Mouse (Mus musculus): ENCODE results near the gene Mad2l1bp. TPM values are rescaled to one million over a fixed set of nuclear protein-coding genes. Genes with fewer than 3 reads are reported as not detected.

Gene Mad2l1bp
- polyA plus RNA-seq, 1 experiment = 26.8 TPM

DNA sequence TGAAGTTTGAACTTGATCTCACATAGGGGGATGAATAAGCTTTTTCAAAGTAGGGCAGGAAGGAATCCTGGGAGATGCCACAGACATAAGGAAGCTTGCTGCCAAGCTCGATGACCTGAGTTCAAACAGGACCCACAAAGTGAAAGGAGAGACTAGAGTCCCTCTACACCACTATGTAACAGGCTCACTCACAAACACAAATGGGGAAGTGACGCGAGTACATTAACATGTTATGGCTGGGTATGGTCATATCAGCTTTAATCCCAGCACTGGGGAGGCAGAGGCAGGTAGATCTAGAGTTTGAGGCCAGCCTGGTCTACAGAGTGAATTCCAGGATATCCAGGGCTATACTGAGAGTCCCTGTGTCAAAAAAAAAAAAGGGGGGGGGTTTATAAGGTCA, 983 bp upstream of the Mad2l1bp start:
- H3K79me2 ChIP-seq (ENCODE audit: control insufficient read depth, insufficient read depth) = peaks cover 24% of the 10 kb centered on the region
- no peaks in the 10 kb centered on the region for H3K36me3 ChIP-seq (ENCODE audit: control insufficient read depth, insufficient read depth)
- H3K4me3 ChIP-seq = no peak overlapping the region
- TF ChIP-seq REST (IDR thresholded peaks at IDR 0.05; ENCODE audit: insufficient read depth, insufficient read length) (no peak), CEBPB (IDR thresholded peaks at IDR 0.05; ENCODE audit: insufficient read depth, poor library complexity, severe bottlenecking) (no peak), TCF12 (IDR thresholded peaks at IDR 0.05; ENCODE audit: insufficient read depth, poor library complexity, severe bottlenecking) (no peak), MYOD1 (IDR thresholded peaks at IDR 0.05; ENCODE audit: control insufficient read depth in 1 of 3, insufficient read length in 2 of 3, low read depth in 2 of 3) (no peak), TCF3 (IDR thresholded peaks at IDR 0.05; ENCODE audit: insufficient read length, low read depth) (no peak)
- no peak overlapping the region for H3ac ChIP-seq (ENCODE audit: control insufficient read depth, insufficient read length)
- H3K27me3 ChIP-seq (ENCODE audit: control insufficient read depth, insufficient read depth, insufficient read length) = no peaks in the 10 kb centered on the region
- H3K4me2 ChIP-seq (ENCODE audit: low read depth) = no peak overlapping the region

DNA sequence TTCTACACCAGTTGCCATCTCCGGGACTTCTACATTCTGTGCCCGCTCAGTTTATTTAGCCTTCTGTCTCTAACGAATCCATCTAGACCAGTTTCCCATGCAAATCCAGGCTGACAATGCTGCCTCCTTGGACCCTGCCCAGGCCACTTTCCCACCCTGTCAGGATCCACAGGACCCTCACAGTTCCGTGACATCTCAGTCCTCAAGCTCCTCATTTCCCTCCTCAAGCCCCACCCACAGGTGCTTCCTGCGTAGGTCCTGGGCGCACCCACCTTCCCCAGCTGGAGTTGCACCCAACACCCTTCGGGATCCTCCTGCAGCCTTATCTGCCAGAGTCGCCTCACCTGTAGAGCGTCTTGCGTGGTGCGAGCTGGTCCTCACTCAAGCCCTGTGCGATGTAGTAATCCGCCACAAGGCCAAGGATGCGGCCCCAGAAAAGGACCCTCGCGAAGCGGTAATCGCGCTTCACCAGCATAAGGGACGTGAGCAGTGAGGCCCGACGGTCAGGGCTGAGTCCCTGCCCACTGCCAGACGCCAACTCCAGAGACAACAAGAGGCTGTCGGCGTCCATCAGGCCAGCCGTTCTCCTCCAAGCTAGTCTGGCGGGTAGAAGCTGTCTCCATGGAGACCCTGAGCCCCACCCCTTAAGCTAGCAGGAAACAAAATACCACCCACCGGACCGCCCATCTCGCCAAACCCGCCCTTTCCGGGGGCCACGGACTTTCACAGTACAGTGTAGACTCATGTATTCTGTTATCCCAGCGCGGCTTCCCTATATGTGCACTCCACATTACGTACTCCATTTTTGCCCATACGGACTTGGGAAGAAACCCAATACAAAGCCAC, 9.6 kb downstream of the Mad2l1bp start, which contains the start of gene Rsph9:
TSS of gene Rsph9 (minus strand) at position 639 of the 846 bp plus-strand sequence.
- H3K79me2 ChIP-seq (ENCODE audit: control insufficient read depth, insufficient read depth) = no peaks in the 10 kb centered on the region
- H3K4me2 ChIP-seq (ENCODE audit: low read depth) = peak within 1 kb of the TSS; percentile 78
- no peak within 1 kb of the TSS for H3ac ChIP-seq (ENCODE audit: control insufficient read depth, insufficient read length)
- no peaks in the 10 kb centered on the region for H3K27me3 ChIP-seq (ENCODE audit: control insufficient read depth, insufficient read depth, insufficient read length)
- no peak within 1 kb of the TSS for H3K4me3 ChIP-seq
- H3K36me3 ChIP-seq (ENCODE audit: control insufficient read depth, insufficient read depth) = peaks cover 16% of the 10 kb centered on the region
- TF ChIP-seq MAX (IDR thresholded peaks at IDR 0.05; ENCODE audit: low read depth) = no peak
- peak; percentile 20 for TF ChIP-seq POLR2AphosphoS2 (IDR thresholded peaks at IDR 0.05; ENCODE audit: insufficient read length, low read depth)
- TF ChIP-seq TCF12 (IDR thresholded peaks at IDR 0.05; ENCODE audit: insufficient read depth, poor library complexity, severe bottlenecking) = no peak
- TF ChIP-seq POLR2A (IDR thresholded peaks at IDR 0.05; ENCODE audit: insufficient read length, low read depth) = no peak
- TF ChIP-seq MYOG (IDR thresholded peaks at IDR 0.05; ENCODE audit: control insufficient read depth in 1 of 3, insufficient read depth in 1 of 3, insufficient read length in 2 of 3, low read depth in 2 of 3) = no peak
- no peak for TF ChIP-seq MYOD1 (IDR thresholded peaks at IDR 0.05; ENCODE audit: control insufficient read depth in 1 of 3, insufficient read length in 2 of 3, low read depth in 2 of 3)
- no peak for TF ChIP-seq E2F4 (IDR thresholded peaks at IDR 0.05; ENCODE audit: insufficient read depth)
- TF ChIP-seq TCF3 (IDR thresholded peaks at IDR 0.05; ENCODE audit: insufficient read length, low read depth) = no peak

GRCm38 (mm10) chr17:46139872-46140271, 13.5 kb downstream of the Mad2l1bp start:
- Histone ChIP-seq H3K27me3 (ENCODE audit: control insufficient read depth, insufficient read depth, insufficient read length) (no peaks in the 10 kb centered on the region), H3K4me3 (no peak overlapping the region), H3K36me3 (ENCODE audit: control insufficient read depth, insufficient read depth) (no peaks in the 10 kb centered on the region), H3K4me2 (ENCODE audit: low read depth) (no peak overlapping the region), H3ac (ENCODE audit: control insufficient read depth, insufficient read length) (no peak overlapping the region), H3K79me2 (ENCODE audit: control insufficient read depth, insufficient read depth) (no peaks in the 10 kb centered on the region)
- no peak for TF ChIP-seq REST (IDR thresholded peaks at IDR 0.05; ENCODE audit: insufficient read depth, insufficient read length)
- no peak for TF ChIP-seq MAX (IDR thresholded peaks at IDR 0.05; ENCODE audit: low read depth)

DNA sequence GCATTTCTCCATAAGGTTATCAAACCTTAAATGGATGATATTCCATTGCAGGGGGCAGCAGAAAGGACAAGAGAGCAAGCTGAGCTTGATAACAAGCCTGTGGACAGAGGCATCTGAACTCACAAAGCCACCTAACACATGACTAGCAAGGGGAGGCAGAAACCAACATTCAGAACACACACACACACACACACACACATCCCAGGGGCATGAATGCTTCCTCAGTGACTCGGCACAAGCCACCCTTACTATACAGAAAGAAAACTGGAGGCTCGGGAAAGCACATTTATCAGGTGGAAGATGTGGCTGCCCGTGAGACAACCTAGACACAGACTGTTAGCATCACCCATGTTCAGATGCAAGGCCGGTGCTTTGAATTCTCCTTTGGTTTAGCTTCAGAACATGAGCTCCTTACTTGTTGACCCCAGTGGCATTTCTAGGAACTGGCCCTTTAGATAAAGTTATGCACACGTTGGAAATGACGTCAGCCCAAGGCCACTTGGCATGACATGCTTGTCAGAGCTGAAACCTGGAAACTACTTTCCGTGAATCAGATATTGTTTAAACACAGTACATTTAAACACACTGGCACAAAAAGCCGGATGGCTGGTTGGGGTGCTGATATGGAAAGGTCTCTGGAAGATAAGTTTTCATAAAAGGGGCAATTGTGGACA, 14.7 kb downstream of the Mad2l1bp start:
- H3K79me2 ChIP-seq (ENCODE audit: control insufficient read depth, insufficient read depth) = no peaks in the 10 kb centered on the region
- H3K4me3 ChIP-seq = no peak overlapping the region
- H3K27me3 ChIP-seq (ENCODE audit: control insufficient read depth, insufficient read depth, insufficient read length) = no peaks in the 10 kb centered on the region
- TF ChIP-seq CEBPB (IDR thresholded peaks at IDR 0.05; ENCODE audit: insufficient read depth, poor library complexity, severe bottlenecking) (no peak), POLR2A (IDR thresholded peaks at IDR 0.05; ENCODE audit: insufficient read length, low read depth) (no peak), MYOG (IDR thresholded peaks at IDR 0.05; ENCODE audit: control insufficient read depth in 1 of 3, insufficient read depth in 1 of 3, insufficient read length in 2 of 3, low read depth in 2 of 3) (no peak), USF1 (IDR thresholded peaks at IDR 0.05; ENCODE audit: low read depth) (no peak), TCF12 (IDR thresholded peaks at IDR 0.05; ENCODE audit: insufficient read depth, poor library complexity, severe bottlenecking) (no peak), E2F4 (IDR thresholded peaks at IDR 0.05; ENCODE audit: insufficient read depth) (no peak), REST (IDR thresholded peaks at IDR 0.05; ENCODE audit: insufficient read depth, insufficient read length) (no peak), TCF3 (IDR thresholded peaks at IDR 0.05; ENCODE audit: insufficient read length, low read depth) (no peak), MAX (IDR thresholded peaks at IDR 0.05; ENCODE audit: low read depth) (no peak), MYOD1 (IDR thresholded peaks at IDR 0.05; ENCODE audit: control insufficient read depth in 1 of 3, insufficient read length in 2 of 3, low read depth in 2 of 3) (no peak), SRF (IDR thresholded peaks at IDR 0.05; ENCODE audit: control insufficient read depth, insufficient read length, low read depth) (no peak), POLR2AphosphoS2 (IDR thresholded peaks at IDR 0.05; ENCODE audit: insufficient read length, low read depth) (no peak)
- H3K4me2 ChIP-seq (ENCODE audit: low read depth) = no peak overlapping the region
- no peaks in the 10 kb centered on the region for H3K36me3 ChIP-seq (ENCODE audit: control insufficient read depth, insufficient read depth)
- H3ac ChIP-seq (ENCODE audit: control insufficient read depth, insufficient read length) = no peak overlapping the region

GRCm38 (mm10) chr17:46132862-46133261, 20.5 kb downstream of the Mad2l1bp start:
- Histone ChIP-seq H3K4me2 (ENCODE audit: low read depth) (no peak overlapping the region), H3ac (ENCODE audit: control insufficient read depth, insufficient read length) (no peak overlapping the region)
- TF ChIP-seq E2F4 (IDR thresholded peaks at IDR 0.05; ENCODE audit: insufficient read depth) = no peak
- TF ChIP-seq CEBPB (IDR thresholded peaks at IDR 0.05; ENCODE audit: insufficient read depth, poor library complexity, severe bottlenecking) = no peak
- TF ChIP-seq MYOD1 (IDR thresholded peaks at IDR 0.05; ENCODE audit: control insufficient read depth in 1 of 3, insufficient read length in 2 of 3, low read depth in 2 of 3) = no peak
- TF ChIP-seq SRF (IDR thresholded peaks at IDR 0.05; ENCODE audit: control insufficient read depth, insufficient read length, low read depth) = no peak
- TF ChIP-seq MYOG (IDR thresholded peaks at IDR 0.05; ENCODE audit: control insufficient read depth in 1 of 3, insufficient read depth in 1 of 3, insufficient read length in 2 of 3, low read depth in 2 of 3) = no peak
- no peak for TF ChIP-seq POLR2AphosphoS2 (IDR thresholded peaks at IDR 0.05; ENCODE audit: insufficient read length, low read depth)
- no peak for TF ChIP-seq REST (IDR thresholded peaks at IDR 0.05; ENCODE audit: insufficient read depth, insufficient read length)

More at GRCm38 (mm10) chr17:46132862-46133261, 20.5 kb downstream of the Mad2l1bp start:
- no peak overlapping the region for H3K4me3 ChIP-seq
- H3K36me3 ChIP-seq (ENCODE audit: control insufficient read depth, insufficient read depth) = no peaks in the 10 kb centered on the region
- H3K27me3 ChIP-seq (ENCODE audit: control insufficient read depth, insufficient read depth, insufficient read length) = no peaks in the 10 kb centered on the region
- H3K79me2 ChIP-seq (ENCODE audit: control insufficient read depth, insufficient read depth) = no peaks in the 10 kb centered on the region
